Mouse (Mus musculus) monocyte, adult 5-6 weeks (primary cell): ENCODE data around the gene Wwp2. TPM values are rescaled to one million over a fixed set of nuclear protein-coding genes. Genes with fewer than 3 reads are reported as not detected.
A peak's percentile ranks its signal among the peaks of the same experiment; 100 is the strongest.

Source experiments
- ATAC-seq: fragments of 153-309, 156-312 bp; replicated peaks from 2 replicates; pipeline ENCODE4 v1.8.0; 2017; ENCODE audit warnings: mild to moderate bottlenecking; ENCODE audit not compliant: low TSS enrichment, insufficient number of reproducible peaks, severe bottlenecking, poor library complexity, low FRiP score
- total RNA-seq: library from RNA; stranded (forward); fragments of 200-1000, 200-491, 200-594 nt; gene quantifications from 3 replicates; pipeline ENCODE4 v1.2.3, GENCODE M21; 2017

Gene Wwp2
- total RNA-seq, 1 experiment from 2014 or later = 92.8 TPM

DNA sequence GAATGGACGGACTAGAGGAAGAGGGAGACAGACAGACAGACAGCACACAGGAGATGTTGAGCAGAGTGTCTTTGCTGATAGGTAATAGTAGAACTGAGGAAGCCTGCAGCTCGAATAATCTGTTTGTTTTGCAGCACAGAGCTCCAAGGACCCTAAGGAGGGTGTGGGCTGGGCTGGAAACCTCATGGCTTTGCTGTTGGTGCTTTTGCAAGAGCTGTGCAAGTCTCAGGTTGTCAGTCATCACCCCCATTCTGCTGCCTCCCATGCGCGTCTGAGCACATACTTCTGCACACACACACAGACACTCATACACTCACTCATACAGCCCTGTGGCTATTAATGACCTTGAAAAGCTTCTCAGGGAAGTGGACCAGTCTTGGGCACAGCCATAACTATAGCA is 101.3 kb downstream of the Wwp2 start:
- ATAC-seq = no peak

DNA sequence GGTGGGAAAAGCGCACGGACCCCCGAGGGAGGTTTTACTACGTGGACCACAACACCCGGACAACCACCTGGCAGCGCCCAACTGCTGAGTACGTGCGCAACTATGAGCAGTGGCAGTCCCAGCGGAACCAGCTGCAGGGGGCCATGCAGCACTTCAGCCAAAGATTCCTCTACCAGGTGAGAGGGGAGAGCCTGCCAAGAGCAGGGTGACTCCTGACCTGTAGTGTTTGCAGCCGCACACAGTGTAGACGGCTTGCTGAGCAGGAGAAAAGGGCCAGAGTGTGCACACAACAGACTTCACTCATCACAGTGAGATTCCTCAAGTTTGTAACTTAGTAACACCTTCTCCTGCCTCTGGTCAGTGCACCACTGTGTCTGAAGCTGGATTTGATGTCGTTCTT is 104.5 kb downstream of the Wwp2 start:
- ATAC-seq = no peak

DNA sequence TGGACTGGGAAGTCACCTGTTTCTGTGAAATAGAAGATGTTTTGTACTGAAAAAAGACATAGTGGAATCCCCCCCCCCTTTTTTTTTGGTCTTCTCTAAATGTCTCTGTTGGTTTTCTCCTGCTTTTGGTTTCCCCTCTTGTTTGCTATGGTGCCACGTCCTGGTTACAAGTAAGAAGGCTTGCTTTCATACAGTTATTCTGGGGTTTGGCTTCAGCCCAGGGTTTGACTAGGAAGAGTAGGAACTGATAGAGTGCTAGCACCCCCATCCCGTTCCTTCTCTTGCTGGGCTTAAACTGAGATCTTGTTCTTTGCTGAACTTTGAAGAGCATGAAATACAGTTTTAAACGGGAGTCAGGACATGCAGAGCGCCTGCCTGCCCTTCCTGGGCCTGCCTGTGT is 105.2 kb downstream of the Wwp2 start:
- no peak for ATAC-seq

DNA sequence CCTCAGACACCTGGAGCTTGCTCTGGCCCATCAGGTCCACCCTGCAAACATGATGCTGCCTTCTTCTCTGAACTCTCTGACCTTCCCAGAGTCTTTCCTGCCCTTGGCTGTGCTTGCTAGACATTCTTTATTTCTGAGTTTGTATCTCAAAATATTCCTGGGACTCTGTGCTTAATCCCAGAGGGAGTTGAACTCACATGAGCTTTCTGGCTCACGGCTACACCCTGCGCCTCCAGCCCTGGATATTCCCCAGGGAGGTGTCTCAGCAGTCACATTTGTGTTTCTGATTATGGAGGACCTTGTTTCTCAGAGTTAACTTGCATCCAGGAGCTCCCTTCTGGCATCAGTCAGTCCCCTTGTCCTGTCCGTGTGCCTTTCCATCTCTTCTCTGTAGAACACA is 106.0 kb downstream of the Wwp2 start:
- ATAC-seq = no peak

DNA sequence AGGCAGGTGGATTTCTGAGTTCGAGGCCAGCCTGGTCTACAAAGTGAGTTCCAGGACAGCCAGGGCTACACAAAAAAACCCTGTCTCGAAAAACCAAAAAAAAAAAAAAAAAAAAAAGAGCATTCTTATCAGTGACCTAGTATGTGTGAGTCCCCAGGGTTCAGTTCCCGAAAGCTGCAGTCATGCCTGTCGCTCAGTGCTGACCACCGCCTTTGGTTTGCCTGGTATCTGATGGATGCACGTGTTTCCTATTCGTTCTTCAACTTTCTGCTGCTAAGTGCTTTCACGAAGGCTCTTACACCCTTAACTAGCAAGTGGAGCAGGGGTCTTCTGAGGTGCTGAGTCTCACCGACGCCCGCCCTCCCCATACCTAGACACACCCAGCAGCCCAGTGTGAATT is 107.5 kb downstream of the Wwp2 start:
- ATAC-seq = no peak

DNA sequence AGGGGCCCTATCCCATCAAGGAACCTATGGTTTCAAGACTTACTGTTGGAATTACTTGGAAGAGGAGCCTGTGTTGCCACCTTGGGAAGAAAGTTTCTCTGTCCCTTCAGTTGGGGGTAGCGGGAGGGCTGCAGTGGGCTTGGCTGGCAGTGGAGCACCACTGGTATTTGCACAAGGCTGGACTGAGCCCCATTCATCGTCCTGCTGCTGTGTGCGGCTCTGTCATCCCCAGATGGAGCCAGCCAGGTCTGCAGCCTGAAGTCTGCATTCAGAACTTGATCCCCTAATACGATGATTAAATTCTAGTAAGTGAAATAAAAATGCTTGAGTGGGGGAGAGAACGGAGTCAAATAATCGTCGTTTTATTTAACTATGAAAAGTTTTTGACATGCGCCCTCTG is 108.0 kb downstream of the Wwp2 start:
- no peak for ATAC-seq

DNA sequence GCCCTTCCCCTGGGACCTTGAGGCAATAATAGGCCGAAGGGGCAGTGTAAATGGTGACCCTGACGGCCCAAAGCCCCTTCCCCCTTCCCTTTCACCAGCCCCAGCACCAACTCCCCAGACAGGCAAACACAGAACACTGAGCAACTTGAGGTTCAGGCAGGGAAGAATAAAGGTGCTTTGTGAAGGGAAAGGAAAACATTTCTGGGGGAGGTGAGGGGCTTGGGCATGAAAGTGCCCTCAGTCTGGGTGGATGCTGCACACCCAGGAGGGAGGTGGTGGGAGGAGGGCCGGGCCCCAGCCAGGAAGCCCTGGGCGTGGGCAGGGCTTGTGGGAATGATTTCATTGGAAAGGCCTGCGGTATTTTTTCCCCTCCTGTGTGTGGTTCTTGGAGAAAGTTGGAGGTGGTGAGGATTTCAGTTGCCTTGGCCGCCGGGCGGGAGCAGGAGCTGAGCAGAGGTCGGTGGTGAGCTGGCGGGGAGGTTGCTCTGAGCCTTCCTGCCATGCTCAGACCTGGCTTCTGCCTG is 108.5 kb downstream of the Wwp2 start:
- ATAC-seq = no peak

DNA sequence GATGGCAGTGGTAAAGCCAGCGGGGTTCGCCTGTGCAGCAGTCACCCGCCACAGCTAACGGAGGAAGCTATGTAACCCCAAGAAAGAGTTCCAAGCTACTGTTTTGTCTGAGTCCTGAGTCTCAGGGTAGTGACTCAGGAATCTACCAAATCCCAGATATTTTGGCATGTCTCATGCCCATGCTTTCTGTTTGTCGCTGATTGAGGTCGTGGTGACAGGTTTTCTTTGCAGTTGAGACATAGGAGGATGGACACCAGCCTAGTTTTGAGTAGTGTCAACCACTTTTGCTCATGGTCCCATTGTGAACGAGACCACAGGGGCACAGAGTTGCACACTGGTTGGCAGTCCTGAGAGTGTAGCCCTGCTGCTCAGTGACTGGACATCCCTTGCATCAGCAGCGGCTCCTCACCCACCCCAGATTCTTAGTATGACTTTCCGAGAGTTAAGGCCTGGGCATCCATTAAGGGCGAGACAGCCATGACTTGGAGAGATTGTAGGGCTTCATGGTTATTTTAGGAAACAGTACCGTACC is 109.5 kb downstream of the Wwp2 start:
- no peak for ATAC-seq

DNA sequence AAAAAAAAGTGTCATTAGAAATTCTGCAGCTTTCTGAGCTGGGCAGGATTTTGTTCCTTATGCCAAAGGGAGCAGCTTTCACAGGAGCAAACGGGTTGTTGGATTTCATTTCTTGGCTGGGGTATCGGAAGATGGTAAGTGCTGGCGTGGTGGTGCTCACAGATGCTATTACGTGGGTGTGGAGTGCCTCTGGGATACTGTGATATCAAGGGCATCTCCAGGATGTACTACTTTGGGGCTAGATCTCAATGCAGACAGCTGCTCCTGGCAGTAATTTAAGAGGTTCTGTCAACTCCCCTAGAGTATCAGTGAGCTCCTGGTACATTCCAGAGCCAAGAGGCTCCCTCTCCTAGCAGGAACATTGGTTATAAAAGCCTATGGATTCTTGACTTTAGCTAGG is 110.0 kb downstream of the Wwp2 start:
- ATAC-seq = no peak

DNA sequence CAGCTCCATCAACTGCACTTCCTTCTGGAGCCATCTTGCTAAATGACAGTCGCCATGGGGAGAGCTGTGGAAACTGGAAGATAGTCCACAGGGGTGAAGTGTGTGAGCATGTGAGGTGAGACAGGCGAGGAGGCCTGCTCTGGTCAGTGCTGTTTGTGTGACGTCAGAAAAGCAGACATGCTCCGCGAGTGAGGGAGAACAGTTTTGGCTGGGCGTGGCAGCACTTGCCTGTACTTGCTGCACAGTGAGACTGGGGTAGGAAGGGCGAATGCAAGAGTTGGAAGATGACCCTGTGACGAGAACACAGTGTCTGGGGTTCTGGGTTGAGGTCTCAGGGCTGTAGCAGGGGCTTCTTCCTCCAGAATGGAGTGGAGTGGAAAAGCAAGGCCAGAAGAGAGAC is 110.7 kb downstream of the Wwp2 start:
- no peak for ATAC-seq

DNA sequence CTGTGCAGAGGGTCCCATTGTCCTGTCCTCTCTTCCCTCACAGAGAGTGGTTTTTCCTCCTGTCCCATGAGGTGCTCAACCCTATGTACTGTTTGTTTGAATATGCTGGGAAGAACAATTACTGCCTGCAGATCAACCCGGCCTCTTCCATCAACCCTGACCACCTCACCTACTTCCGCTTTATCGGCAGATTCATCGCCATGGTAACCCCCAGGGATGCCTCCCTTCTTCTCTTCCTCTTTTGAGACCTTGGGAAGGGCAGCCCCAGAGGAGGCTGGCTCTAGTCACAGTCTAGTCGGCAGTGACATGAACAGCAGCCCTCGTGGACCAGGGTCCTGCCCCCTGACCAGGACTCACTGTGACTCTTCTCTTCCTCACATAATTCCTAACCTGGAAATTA is 116.1 kb downstream of the Wwp2 start:
- ATAC-seq = peak; percentile 73

DNA sequence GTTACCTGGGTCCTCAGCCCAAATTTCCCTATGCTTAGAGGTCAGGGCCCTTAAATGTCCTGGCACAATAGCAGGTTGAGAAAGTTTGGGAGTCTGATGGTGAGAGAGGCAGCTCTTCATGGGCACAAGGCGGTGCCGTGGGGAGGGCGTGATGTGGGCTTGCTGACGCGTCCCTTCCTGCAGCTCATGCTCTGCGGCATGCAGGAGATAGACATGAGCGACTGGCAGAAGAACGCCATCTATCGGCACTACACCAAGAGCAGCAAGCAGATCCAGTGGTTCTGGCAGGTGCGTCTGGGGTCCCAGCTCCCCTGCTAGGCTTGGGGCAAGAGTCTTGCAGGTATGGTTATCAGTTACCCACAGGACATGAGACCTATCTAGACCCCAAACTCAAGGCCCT is 119.1 kb downstream of the Wwp2 start:
- ATAC-seq = no peak

DNA sequence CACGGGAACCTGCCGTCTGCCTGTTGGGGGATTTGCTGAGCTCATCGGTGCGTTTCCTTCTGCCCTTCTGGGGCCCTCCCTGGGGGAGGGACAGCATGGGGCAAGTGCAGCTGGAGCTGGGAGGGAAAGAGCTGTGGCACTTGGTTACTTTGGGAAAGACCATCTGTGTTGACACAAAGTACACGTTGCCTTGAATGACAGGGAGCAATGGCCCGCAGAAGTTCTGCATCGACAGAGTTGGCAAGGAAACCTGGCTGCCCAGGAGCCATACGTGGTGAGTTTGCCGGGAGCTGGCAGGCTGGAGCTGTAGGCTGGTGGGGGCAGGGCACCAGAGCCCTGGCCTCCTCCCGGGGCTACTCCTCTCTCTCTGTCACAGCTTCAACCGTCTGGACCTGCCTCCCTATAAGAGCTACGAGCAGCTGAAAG is 120.4 kb downstream of the Wwp2 start:
- ATAC-seq = no peak

DNA sequence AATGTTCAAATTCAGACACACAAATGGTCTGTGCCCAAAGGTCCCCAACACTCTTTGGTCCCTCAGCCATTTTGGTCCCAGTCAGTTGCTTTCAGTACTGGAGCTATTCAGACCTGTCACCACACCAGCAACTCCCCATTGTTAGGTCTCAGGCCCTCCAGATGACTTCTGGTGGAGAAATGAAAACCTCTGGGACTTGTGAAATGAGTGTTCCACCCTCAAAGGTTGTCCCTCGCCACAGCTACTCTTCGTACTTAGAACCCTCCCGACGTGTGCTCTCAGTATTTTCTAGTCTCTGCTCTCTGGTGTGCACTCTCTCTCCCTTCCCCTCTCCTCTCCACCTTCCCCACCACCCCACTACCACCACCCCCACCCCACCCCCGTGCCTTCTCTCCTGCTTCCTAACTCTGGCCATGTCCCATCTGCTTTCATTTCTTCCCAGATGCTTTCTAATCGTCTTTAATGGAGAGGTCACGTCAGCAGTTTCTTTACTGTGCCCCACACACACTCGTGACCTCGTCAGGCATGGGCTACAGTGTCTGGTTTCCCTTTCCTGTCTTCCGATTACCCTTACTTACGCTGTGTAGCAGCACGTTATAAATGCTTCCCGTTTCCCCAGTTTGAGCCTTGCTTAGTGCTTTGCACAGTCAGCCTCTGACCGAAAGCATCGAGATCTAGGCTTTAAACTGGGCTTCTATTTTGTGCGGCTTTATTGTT is 124.8 kb downstream of the Wwp2 start:
- peak; percentile 70 for ATAC-seq

DNA sequence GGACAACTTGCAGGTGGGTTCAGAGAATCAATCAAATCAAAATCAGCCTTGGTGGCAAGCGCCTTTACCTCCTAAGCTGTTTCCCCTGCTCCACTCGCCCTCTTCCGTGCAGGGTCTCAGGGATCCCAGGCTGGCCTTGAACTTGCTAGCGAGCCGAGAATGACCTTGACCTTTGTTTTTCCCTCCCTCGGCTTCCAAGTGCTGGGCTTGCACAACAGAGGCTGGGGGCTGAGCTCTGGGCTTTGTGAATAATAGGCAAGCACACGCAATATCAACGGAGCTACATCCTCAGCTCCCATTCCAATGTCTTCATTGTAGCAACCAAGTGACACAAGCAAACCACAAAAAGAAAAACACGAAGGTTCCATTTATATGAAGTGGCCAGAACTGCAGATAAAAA is 126.0 kb downstream of the Wwp2 start:
- ATAC-seq = no peak

DNA sequence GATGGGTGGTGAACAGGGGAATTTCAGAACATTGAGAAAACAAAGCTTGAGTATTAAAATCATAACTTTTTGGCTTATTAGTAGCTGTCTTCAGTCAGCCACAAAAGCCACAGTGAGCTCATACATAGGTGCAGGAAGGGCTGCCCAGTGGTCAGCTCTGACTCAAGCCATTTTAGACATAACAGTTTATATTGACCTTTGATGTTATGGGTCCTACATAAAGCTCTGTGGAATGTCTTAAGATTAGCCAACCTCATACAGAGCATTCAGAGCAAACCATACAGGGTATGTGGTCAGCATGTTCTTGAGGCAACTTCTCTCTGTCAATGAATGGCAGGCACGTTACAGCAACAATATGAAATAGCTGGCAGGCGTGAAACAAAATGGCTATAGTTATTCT is 134.9 kb downstream of the Wwp2 start:
- ATAC-seq = no peak

DNA sequence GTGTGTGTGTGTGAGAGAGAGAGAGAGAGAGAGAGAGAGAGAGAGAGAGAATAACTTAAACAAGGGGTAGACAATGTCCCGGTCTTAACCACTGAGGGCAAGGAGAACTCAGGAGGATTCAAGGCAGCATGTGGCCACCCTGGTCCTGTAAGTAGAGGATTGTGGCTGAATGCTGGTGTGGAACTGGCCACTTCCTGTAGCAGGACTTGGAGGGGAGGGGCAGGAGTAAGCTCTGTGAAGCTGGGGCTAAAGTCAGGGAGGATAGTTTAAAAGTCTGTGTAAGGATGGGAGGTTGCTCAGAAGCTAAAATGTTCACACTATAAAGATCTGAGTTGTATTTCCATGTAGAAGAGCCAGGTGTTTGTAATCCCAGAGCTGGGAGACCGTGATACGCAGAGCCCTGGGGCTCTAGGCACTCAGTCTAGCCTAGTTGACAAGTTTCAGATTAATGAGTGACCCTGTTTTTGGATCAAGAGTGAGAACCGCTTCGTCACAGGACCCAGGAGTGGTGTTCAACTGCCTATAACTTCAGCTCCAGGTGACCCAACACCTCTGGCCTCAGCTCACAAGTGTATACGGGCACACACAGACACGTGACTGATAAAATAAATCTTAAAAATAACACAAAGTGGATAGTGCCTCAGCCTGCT is 135.4 kb downstream of the Wwp2 start:
- no peak for ATAC-seq

DNA sequence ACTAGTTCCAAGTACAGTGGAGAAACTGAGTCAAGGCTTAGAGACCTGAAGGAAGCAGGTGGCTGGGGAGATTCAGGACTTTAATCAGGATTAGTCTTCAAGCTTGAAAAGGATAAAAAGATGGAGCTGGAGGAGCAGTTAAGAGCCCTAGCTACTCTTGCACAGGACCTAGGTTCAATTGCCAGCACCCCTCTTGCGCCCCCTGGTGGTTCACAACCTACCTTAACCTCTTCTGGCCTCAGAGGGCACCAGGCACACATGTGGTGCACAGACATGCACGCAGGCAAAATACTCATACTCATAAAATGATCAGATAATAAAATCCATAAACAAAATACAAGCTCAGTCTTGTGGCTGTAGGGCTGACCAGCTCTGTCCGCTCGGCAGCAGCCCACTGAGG is 136.3 kb downstream of the Wwp2 start:
- peak; percentile 77 for ATAC-seq

DNA sequence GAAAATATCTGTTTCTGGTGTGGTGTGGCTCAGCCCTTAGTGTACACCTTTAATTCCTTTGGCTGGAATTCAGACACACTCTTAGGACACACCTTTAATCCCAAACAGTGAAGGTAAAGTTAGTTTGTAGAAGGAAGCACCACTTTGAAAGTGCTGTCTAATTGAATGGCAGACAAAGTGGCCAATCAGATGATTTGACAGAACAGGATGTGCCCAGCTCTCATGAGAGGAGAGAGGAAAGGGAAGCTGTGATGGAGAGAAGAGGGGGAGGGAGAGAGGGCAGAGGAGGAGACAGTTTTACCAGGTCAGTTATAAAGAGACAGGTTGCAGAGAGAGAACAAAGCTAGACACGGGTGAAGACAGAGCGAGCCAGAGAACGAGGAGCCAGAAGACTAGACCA is 138.6 kb downstream of the Wwp2 start:
- no peak for ATAC-seq

DNA sequence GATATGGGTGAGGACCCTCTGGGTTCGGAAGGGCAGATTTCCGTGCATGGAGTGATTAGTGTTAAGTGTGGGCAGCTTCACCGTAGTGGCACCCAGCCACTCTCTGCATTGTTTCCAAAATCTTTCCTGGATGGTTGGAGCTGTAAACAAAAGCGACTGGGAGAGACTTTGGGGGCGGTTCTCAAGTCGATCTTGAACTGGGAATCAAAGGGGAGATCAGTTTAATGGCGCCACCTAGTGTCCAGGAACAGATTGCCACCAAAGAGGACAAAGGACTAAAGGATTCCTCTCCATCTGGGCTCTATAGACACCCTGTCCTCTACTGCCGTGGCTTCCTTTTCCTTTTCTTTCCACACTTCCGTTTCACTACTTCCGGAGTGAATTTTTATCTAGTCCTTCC is 140.5 kb downstream of the Wwp2 start:
- no peak for ATAC-seq
